Mouse (Mus musculus) thymus, postnatal 25 days (tissue): ENCODE measurements around the gene Zfp65.
A peak's percentile ranks its signal among the peaks of the same experiment; 100 is the strongest.
"Not testable (repeated sequence)": the region's sequence is repeated elsewhere in the genome, so short reads cannot be mapped to it uniquely, and the experiment has no call there.

ENCODE experiments used
- DNase-seq: peaks from one replicate; pipeline ENCODE4 v3.0.0; 2022

Zfp65 gene

GRCm38 (mm10) chr13:67728641-67729318 lies at the start of gene Zfp65:
TSS of gene Zfp65 (minus strand) at chr13:67729173.
- peak; percentile 35 for DNase-seq

- DNase-seq: no peak
Observed at GRCm38 (mm10) chr13:67763031-67763768, 34.2 kb upstream of the Zfp65 start.

- DNase-seq: no peak
Observed at GRCm38 (mm10) chr13:67759966-67760365, 31.0 kb upstream of the Zfp65 start.

- no peak for DNase-seq
Observed at GRCm38 (mm10) chr13:67755761-67756160, 26.8 kb upstream of the Zfp65 start.

GRCm38 (mm10) chr13:67754333-67755306 lies 25.6 kb upstream of the Zfp65 start, which contains the start of gene Zfp85:
TSS of gene Zfp85 (minus strand) at chr13:67755228.
- peak; percentile 60 for DNase-seq

- no peak for DNase-seq
Observed at GRCm38 (mm10) chr13:67743896-67744295, 14.9 kb upstream of the Zfp65 start.

GRCm38 (mm10) chr13:67742941-67743340 lies 14.0 kb upstream of the Zfp65 start:
- DNase-seq: no peak

GRCm38 (mm10) chr13:67734391-67734790 lies 5.4 kb upstream of the Zfp65 start:
- not testable (repeated sequence) for DNase-seq

GRCm38 (mm10) chr13:67729441-67729840 lies 468 bp upstream of the Zfp65 start:
- DNase-seq: peak; percentile 27

GRCm38 (mm10) chr13:67728106-67728505 lies 867 bp downstream of the Zfp65 start:
- no peak for DNase-seq

- DNase-seq: not testable (repeated sequence)
Observed at GRCm38 (mm10) chr13:67725331-67725730, 3.6 kb downstream of the Zfp65 start.

- DNase-seq: peak; percentile 87
Observed at GRCm38 (mm10) chr13:67723848-67724479, 5.0 kb downstream of the Zfp65 start.

GRCm38 (mm10) chr13:67686971-67687370 lies 42.0 kb downstream of the Zfp65 start, which contains the start of gene Zfp738:
TSS of gene Zfp738 (minus strand) at chr13:67687071.
- no peak for DNase-seq

- DNase-seq: not testable (repeated sequence)
Observed at GRCm38 (mm10) chr13:67683841-67684240, 45.1 kb downstream of the Zfp65 start.

GRCm38 (mm10) chr13:67682959-67683735 lies 45.8 kb downstream of the Zfp65 start:
- peak; percentile 79 for DNase-seq

- no peak for DNase-seq
Observed at GRCm38 (mm10) chr13:67674902-67675301, 54.1 kb downstream of the Zfp65 start.
